Mouse (Mus musculus): ENCODE measurements around the gene Atp8b4.
A peak's percentile ranks its signal among the peaks of the same experiment; 100 is the strongest.

The Atp8b4 gene

GRCm38 (mm10) chr2:126434305-126434704, 66.2 kb downstream of the Atp8b4 start:
- DNase-seq (ENCODE audit: low read depth, low spot score), result no peak

GRCm38 (mm10) chr2:126432481-126433066, 67.9 kb downstream of the Atp8b4 start:
- no peak for DNase-seq (ENCODE audit: low read depth, low spot score)

DNA sequence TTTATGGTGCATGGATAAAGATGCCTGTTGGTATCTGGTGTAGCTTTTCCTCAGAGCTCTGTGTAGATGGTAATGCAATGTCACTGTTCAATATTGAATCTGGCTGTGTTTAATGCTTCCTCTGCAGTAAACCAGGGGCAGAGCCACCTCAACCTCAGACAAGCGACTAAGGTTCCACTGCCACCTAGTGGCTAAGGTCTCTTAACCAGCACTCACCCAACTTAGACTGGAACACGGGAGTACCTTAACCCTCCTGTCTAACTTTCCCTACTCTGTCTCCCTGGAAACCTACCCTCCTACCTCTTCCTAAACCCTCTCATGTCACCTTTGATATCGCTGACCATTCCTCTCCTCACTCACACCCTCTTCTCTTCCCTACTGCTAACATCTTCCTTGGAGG, 71.2 kb downstream of the Atp8b4 start:
- DNase-seq (ENCODE audit: low read depth, low spot score), result peak; percentile 25

GRCm38 (mm10) chr2:126425223-126425622, 75.3 kb downstream of the Atp8b4 start:
- no peak for DNase-seq (ENCODE audit: low read depth, low spot score)

DNA sequence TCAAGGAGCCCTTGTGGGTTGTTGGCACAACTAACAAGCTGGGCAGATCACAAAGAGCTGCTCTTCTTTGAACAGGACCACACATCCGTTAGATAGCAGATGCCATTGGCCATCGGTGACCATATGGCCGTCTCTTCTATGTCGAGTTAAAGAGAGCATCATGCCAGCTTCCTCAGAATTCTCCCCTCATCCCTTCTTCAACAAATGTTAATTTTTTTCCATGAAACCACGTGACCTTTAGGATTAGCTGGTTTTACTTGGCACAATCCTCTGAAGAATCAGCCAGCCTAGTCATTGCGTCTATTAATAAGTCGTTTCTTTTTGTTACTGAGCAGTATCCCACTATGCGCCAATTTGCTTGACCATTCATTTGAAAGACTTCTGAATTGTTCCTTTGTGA, 75.8 kb downstream of the Atp8b4 start:
- DNase-seq (ENCODE audit: low read depth, low spot score), result no peak

DNA sequence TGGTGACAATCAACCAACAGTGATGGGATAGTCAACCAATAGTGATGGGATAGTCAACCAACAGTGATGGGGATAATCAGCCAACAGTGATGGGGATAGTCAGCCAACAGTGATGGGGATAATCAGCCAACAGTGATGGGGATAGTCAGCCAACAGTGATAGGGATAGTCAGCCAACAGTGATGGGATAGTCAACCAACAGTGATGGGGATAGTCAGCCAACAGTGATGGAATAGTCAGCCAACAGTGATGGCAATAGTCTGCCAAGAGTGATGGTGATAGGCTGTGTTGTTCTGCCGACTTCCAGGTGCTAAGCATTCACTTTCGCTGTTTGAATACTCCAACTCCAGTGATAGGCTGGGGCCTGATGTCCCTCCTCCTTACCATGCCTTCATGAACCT, 79.6 kb downstream of the Atp8b4 start:
- no peak for DNase-seq (ENCODE audit: low read depth, low spot score)

DNA sequence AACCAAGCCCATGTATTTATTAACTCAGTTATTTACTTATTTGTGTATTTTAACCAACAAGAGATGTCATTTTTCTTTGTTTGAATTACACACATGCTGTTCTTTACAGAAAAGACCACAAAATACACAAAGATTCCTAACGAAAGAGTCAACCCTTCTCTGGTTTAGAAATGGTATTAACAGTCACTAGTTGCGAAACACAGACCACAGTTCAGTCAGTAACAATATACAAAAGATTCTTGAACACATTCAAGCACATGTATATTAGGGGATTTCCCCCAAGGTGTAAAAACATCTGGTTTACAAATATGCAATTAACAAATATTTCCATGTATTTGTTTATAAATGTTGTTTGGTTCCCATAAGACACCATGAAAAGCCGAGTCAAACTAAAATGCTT, 81.6 kb downstream of the Atp8b4 start:
- DNase-seq (ENCODE audit: low read depth, low spot score), result no peak

DNA sequence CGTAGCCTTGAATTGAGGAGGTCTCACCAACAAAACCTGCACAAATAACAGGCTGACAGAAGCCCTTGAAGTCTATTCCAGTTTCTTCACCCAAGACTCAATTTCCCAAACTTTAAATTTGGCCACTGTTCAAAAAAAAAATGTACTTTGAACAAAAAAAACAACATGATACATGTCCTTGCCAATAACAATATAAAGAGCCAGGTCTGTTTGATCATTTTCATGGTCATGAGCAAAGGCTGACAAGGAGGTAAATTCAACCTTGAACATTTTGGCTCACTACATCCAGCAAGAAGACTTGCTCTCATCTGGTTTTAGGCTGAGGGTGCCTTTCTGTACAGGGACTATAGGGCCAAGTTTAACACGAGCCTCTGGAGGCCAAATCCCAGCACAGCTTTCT, 83.7 kb downstream of the Atp8b4 start:
- no peak for DNase-seq (ENCODE audit: low read depth, low spot score)

DNA sequence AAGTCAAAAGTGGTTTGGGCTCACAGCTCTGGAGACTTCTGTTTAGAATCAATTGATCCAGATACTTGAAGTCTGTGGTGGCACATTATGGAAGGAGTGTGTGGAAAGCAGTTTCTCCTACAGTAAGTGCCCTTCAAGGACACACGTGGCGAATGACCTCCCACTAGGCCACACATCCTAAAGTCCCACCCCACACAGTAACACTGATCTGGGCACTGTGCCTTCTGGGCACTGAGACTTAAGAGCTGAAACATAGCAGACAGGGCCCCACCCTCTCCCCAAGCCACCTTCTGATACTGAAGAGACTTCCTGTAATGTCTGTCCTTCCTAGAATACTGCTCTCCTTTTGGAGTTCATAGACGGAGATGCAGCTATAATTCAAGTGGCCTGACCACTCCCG, 84.5 kb downstream of the Atp8b4 start:
- no peak for DNase-seq (ENCODE audit: low read depth, low spot score)

DNA sequence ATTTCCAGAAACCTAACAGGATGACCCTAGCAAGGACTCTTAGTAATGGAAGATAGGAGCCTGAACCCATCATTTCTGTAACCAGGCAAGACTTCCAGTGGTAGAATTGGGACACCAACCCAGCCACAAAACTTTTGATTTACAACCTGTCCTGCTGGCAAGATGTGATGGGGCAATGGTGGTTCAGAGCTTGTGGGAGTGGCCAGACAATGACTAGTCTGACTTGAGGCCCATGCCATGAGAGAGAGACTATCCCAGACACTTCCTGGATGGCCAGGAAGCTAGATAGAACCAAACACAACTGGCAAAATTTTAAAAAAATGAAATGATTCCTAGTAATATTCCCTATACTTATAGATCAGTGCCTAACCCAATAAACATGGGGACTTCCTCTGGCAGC, 87.7 kb downstream of the Atp8b4 start:
- no peak for DNase-seq (ENCODE audit: low read depth, low spot score)

DNA sequence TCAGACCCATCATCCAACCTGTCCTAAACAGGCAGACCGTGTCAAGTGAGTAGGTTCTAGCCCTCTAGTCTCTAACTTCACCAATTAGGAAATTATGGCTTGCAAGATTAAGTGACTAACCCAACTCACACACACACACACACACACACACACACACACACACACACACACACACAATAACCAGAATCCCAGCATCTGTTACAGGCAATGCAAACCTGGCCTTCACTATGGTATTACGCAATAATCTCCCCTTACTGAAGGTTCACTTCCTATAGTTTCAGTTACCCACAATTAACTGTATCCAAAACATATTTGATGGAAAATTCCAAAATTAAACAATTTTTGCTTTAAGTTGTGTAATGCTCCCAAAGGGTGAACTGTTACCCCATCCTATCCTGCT, 101.0 kb downstream of the Atp8b4 start:
- no peak for DNase-seq (ENCODE audit: low read depth, low spot score)

GRCm38 (mm10) chr2:126399017-126399416, 101.5 kb downstream of the Atp8b4 start:
- DNase-seq (ENCODE audit: low read depth, low spot score), result no peak

- DNase-seq (ENCODE audit: low read depth, low spot score), result no peak
Measured at GRCm38 (mm10) chr2:126398216-126398615, 102.3 kb downstream of the Atp8b4 start.

- DNase-seq (ENCODE audit: low read depth, low spot score), result no peak
Measured at GRCm38 (mm10) chr2:126397513-126397912, 103.0 kb downstream of the Atp8b4 start.

DNA sequence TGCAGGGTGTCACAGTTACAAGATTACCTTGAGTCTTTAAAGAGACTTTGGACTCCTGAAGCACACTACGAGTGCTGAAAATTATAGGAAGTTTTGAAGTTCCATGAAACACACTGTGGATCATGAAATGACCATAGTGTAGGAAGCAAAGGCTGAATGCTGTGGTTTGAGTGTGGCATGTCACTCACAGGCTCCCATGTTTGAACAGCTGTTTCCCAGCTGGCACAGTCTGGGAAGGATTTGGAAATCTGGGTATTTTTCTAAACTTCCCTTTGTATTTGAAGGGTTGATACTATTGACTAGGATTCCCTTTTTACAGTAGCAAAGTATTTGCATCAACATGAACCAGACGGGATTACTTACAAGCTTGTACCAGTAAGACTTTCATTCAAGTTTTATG, 105.5 kb downstream of the Atp8b4 start:
- no peak for DNase-seq (ENCODE audit: low read depth, low spot score)

DNA sequence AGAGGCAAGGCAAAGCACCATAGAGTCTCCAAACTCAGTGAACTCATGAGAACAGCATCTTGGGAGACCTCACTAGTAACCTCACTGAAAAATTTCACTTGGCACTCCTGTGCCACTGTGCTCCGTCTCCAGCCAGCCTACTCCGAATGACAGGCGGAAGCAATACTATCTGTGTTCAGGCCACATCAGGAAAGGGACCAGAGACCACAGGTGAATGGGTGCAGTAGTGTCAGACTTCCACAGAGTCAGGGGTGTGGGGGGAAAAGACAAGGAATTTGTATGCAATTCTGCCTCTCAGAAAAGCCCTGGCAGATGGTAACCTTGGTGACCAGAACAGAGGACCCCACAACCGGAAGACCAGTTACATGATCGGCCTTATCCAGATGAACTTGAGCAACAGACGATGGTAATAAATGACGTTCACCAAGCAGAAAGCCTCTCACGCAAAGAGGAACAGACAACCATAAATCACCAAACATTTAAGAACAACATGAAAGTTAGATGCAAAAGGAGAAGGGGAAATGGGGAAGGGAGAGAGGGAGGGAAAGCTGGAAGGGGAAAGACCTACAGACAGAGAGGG, 112.9 kb downstream of the Atp8b4 start:
- DNase-seq (ENCODE audit: low read depth, low spot score), result no peak

GRCm38 (mm10) chr2:126386056-126386455, 114.4 kb downstream of the Atp8b4 start:
- no peak for DNase-seq (ENCODE audit: low read depth, low spot score)

DNA sequence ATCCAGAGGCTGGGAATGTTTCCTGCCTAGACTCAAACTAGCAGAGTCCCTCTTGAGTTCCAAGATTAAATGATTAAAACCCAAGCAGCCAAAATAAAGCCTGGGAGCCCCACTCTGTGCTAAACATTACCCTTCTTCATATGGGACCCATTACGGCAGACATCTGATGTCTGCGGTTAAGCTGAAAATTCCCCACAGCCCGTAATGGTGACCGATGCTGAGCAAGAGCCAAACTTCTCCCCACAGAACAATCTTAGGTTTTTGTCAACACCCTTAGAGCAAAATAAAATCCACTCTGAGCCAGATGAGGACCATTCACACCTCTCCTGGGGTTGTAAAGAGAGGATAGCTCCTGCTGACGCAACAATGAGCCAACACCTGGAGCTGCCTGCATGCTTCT, 120.2 kb downstream of the Atp8b4 start:
- no peak for DNase-seq (ENCODE audit: low read depth, low spot score)

- DNase-seq (ENCODE audit: low read depth, low spot score), result no peak
Measured at GRCm38 (mm10) chr2:126371634-126372033, 128.8 kb downstream of the Atp8b4 start.

DNA sequence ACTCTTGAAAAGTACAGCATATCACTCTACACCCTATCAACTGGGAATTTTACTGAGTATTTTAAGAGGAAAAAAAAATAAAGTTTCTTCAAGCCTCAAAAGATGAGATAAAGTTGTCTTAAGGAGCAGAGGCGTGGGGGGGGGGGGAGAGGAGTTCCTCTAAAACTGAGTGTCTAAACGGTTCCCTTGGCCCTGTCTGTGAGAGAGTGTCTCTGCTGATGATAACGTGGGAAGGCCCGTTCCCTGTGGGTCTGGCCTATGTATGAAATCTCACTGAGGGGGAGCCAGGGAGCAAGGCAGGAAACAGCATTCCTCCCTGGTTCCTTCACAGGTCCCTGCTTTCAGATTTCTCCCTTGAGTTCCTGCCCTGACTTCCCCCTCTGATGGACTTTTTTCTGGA, 130.7 kb downstream of the Atp8b4 start:
- DNase-seq (ENCODE audit: low read depth, low spot score), result no peak

GRCm38 (mm10) chr2:126363745-126364725, 136.4 kb downstream of the Atp8b4 start:
- no peak for DNase-seq (ENCODE audit: low read depth, low spot score)

DNA sequence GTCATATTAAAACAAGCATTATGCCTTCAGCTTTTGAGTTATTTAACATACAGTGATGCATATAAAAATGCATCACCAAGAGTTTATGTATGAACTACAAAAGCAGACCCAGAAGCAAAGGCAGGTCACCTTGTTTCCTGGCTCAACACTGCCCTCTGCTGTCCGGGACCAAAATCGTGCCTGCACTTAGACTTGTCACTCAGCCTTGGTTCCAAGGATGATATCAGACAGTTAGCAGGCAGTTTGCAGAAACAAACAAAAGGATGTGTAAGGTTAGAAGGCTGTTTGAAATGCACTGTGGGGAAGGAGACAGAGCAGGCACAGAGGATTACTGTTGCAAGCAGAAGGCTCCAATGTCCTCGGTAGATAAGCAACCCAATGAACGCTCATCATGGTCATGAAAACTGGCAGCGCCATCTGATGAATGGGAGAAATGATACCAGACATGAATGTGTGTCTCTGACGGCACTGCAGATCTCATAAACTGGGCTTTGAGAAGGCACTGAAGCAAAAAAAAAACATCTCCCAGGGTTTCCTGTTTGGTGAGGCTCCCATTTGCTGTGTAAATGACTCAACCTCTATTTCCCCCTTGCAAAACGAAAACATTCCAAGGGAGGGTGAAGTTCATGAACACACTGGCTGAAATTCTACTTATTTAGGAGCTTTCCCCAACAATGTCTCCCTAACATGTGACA, 137.3 kb downstream of the Atp8b4 start:
- DNase-seq (ENCODE audit: low read depth, low spot score), result peak; percentile 78
